Mouse (Mus musculus) kidney, embryonic 15.5 days (tissue): ENCODE data around the gene Nol3. TPM values are rescaled to one million over a fixed set of nuclear protein-coding genes. Genes with fewer than 3 reads are reported as not detected.
A peak's percentile ranks its signal among the peaks of the same experiment; 100 is the strongest.

Experiments used
- ATAC-seq: fragments of 200-750 bp; cut with Nextera tagmentation; replicated peaks from 2 replicates; pipeline ENCODE4 v1.8.0; 2017; ENCODE audit warnings: moderate TSS enrichment; ENCODE audit not compliant: low FRiP score
- H3K27ac ChIP-seq: fragments of 300-500 bp; sonication (generic); 2 replicates; pipeline ENCODE4 v1.5.1; 2015; ENCODE audit warnings: mild to moderate bottlenecking, inconsistent platforms
- H3K27me3 ChIP-seq: fragments of 300-500 bp; sonication (generic); 2 replicates; pipeline ENCODE4 v1.6.1; 2015; ENCODE audit warnings: inconsistent platforms
- H3K36me3 ChIP-seq: fragments of 300-500 bp; sonication (generic); 2 replicates; pipeline ENCODE4 v1.6.1; 2015; ENCODE audit warnings: inconsistent platforms
- H3K4me1 ChIP-seq: fragments of 300-500 bp; sonication (generic); 2 replicates; pipeline ENCODE4 v1.6.1; 2015; ENCODE audit warnings: inconsistent platforms
- H3K4me2 ChIP-seq: fragments of 300-500 bp; sonication (generic); 2 replicates; pipeline ENCODE4 v1.6.1; 2015; ENCODE audit warnings: moderate library complexity, mild to moderate bottlenecking, inconsistent platforms
- H3K4me3 ChIP-seq: fragments of 300-500 bp; sonication (generic); replicated peaks from 2 replicates; pipeline ENCODE4 v1.5.1; 2015; ENCODE audit warnings: mild to moderate bottlenecking, inconsistent platforms
- H3K9ac ChIP-seq: fragments of 300-500 bp; sonication (generic); 2 replicates; pipeline ENCODE4 v1.6.1; 2015; ENCODE audit warnings: mild to moderate bottlenecking, inconsistent platforms
- H3K9me3 ChIP-seq: fragments of 300-500 bp; sonication (generic); replicated peaks from 2 replicates; pipeline ENCODE4 v1.6.1; 2016; ENCODE audit warnings: inconsistent platforms
- WGBS: fragments of 180-500 bp; shearing (Covaris S2); methylation state at CpG from one replicate; pipeline ENCODE4 v1.1.7; 2015; ENCODE audit warnings: mixed read lengths; 5-methylcytosine and 5-hydroxymethylcytosine counted together
- polyA plus RNA-seq: library from polyadenylated mRNA; unstranded; fragments of >200 nt; fragmentation: Nextera tagmentation; extraction: Ambion mirVana; gene quantifications from 2 replicates; pipeline ENCODE4 v1.2.1, GENCODE M21; 2015

The Nol3 gene
- polyA plus RNA-seq, 1 experiment from 2014 or later = 0.84 TPM

GRCm38 (mm10) chr8:105254152-105254965, 21.6 kb upstream of the Nol3 start:
- peak; percentile 85 for ATAC-seq

DNA sequence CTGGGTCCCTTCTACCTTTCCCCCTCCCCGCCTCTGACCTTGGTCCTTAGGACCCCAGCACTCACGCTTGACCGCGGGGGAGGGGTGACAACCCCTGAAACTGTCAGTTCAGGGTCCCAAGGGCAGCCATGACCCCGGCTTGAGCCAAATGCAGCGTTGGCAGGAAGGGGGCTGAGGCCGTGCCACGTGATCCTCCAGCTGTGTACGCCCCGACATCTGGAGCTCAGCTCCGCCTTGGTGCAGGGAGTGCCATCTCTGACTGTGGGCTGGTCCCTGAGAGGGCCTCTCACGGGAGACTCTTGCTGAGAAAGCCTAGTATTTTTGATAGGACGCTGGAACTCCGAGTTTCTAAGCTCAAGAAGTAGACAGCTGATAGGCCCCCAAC, 21.0 kb upstream of the Nol3 start, which contains the start of gene B3gnt9:
Gene B3gnt9, minus strand, starts transcription at position 188 of the 385 bp plus-strand sequence.
- H3K9ac ChIP-seq = peak within 1 kb of the TSS; percentile 65
- peaks cover 31% of the 10 kb centered on the region for H3K36me3 ChIP-seq
- peaks cover 49% of the 10 kb centered on the region for H3K27me3 ChIP-seq
- WGBS = under 1% methylated on average over 14 of the region's 14 CpGs
- H3K4me2 ChIP-seq = peak within 1 kb of the TSS; percentile 100
- H3K4me3 ChIP-seq = peak within 1 kb of the TSS; percentile 71
- no peaks in the 10 kb centered on the region for H3K9me3 ChIP-seq
- peaks cover 39% of the 10 kb centered on the region for H3K4me1 ChIP-seq
- peak within 1 kb of the TSS; percentile 85 for H3K27ac ChIP-seq
- peak; percentile 72 for ATAC-seq

More at GRCm38 (mm10) chr8:105254152-105254965, 21.6 kb upstream of the Nol3 start:
- Histone ChIP-seq H3K4me3 (peak overlapping the region; percentile 71), H3K27me3 (peaks cover 43% of the 10 kb centered on the region), H3K9ac (peak overlapping the region; percentile 65), H3K4me2 (peak overlapping the region; percentile 100), H3K36me3 (peaks cover 37% of the 10 kb centered on the region), H3K27ac (peak overlapping the region; percentile 85), H3K4me1 (peaks cover 33% of the 10 kb centered on the region), H3K9me3 (no peaks in the 10 kb centered on the region)
- under 1% methylated on average over 74 of the region's 74 CpGs for WGBS

- H3K27ac ChIP-seq = no peak overlapping the region
- 67% methylated on average over 7 of the region's 7 CpGs for WGBS
- H3K9me3 ChIP-seq = no peaks in the 10 kb centered on the region
- no peak overlapping the region for H3K4me2 ChIP-seq
- H3K4me1 ChIP-seq = peaks cover 42% of the 10 kb centered on the region
- H3K9ac ChIP-seq = no peak overlapping the region
- no peak for ATAC-seq
- H3K4me3 ChIP-seq = no peak overlapping the region
- peaks cover 7% of the 10 kb centered on the region for H3K36me3 ChIP-seq
- peaks cover 72% of the 10 kb centered on the region for H3K27me3 ChIP-seq
Observed at GRCm38 (mm10) chr8:105257318-105258114, 18.4 kb upstream of the Nol3 start.

DNA sequence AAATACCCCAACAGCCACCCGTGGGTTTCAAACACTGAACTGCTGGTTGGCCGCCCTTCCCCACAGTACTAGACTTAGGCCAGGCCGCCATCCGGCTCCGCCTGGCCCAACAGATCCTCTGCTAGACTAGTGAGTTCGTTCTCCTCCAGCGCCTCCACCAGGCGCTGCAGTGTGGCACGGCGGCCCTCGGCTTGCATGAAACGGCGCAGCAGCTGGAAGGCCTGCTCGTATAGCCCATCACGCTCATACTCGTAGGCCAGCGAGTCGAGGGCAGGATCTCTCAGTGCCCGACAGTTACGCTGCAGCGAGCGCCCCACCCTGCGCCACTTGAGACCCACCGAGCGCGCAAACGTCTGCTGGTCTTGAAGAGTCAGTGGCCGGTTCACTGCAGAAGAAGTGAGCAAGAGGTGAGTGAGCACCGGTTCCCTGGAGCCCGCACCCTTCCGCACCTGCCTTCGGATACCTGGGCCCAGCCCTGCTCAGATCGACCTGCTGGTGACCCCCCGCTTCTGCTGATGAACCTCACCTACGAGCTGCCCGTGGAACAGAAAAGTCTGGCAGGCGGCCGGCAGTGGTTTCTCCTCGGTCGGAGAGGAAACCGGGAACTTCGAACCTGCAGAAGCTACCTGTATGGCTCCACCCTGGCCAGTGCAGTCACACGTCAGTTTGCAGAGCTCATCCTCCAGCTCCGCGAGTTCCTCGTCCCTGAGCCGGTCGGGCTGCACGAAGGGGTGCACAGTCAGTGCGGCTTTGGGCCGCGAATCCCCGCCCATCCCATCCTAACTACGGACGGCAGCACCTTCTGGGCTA, 16.8 kb upstream of the Nol3 start:
- Histone ChIP-seq H3K27me3 (peaks cover 86% of the 10 kb centered on the region), H3K4me1 (peaks cover 39% of the 10 kb centered on the region), H3K4me2 (peak overlapping the region; percentile 88), H3K27ac (no peak overlapping the region), H3K9ac (peak overlapping the region; percentile 41), H3K9me3 (no peaks in the 10 kb centered on the region), H3K36me3 (no peaks in the 10 kb centered on the region), H3K4me3 (peak overlapping the region; percentile 48)
- WGBS = 3% methylated on average over 55 of the region's 55 CpGs
- peak; percentile 12 for ATAC-seq

DNA sequence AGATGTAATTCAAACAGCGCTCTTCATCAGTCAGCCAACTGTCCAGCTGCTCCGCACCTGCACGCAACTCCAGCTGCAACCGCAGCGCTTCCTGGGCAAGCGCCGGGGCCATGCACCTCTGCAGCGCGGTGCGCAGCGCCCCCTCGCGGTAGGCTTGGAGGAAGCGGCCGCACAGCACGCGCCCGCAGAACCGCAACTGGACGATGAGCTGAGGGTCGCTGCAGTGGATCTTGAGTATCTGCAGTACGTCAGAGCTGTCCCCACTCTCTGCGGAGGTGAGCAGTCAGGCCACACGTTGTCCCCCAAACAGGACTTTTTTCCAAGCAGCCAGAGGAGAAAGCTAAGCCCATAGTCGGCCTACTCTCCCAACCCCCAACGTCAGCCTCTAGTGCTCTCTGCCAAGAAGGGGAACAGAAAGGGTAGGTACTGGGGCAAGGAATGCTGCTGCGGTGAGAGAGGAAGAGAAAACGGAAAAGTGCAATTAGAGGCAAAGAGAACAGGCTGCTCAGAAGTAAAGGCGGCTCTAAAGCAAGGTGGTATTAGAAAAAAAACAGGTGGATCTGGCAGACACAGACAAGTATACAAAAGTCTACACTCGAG, 16.1 kb upstream of the Nol3 start:
- peaks cover 36% of the 10 kb centered on the region for H3K4me1 ChIP-seq
- H3K9ac ChIP-seq = peak overlapping the region; percentile 41
- peak overlapping the region; percentile 48 for H3K4me3 ChIP-seq
- peak overlapping the region; percentile 88 for H3K4me2 ChIP-seq
- no peaks in the 10 kb centered on the region for H3K9me3 ChIP-seq
- H3K27me3 ChIP-seq = peaks cover 87% of the 10 kb centered on the region
- 3% methylated on average over 30 of the region's 30 CpGs for WGBS
- no peaks in the 10 kb centered on the region for H3K36me3 ChIP-seq
- H3K27ac ChIP-seq = no peak overlapping the region
- peak; percentile 33; the same call in 1 of the 2 replicates for ATAC-seq

GRCm38 (mm10) chr8:105260371-105261099, 15.4 kb upstream of the Nol3 start:
- no peak overlapping the region for H3K9ac ChIP-seq
- ATAC-seq = no peak
- no peaks in the 10 kb centered on the region for H3K36me3 ChIP-seq
- no peak overlapping the region for H3K4me2 ChIP-seq
- WGBS = 70% methylated on average over 7 of the region's 7 CpGs
- no peak overlapping the region for H3K27ac ChIP-seq
- H3K4me3 ChIP-seq = no peak overlapping the region
- no peaks in the 10 kb centered on the region for H3K9me3 ChIP-seq
- H3K27me3 ChIP-seq = peaks cover 87% of the 10 kb centered on the region
- peaks cover 35% of the 10 kb centered on the region for H3K4me1 ChIP-seq

DNA sequence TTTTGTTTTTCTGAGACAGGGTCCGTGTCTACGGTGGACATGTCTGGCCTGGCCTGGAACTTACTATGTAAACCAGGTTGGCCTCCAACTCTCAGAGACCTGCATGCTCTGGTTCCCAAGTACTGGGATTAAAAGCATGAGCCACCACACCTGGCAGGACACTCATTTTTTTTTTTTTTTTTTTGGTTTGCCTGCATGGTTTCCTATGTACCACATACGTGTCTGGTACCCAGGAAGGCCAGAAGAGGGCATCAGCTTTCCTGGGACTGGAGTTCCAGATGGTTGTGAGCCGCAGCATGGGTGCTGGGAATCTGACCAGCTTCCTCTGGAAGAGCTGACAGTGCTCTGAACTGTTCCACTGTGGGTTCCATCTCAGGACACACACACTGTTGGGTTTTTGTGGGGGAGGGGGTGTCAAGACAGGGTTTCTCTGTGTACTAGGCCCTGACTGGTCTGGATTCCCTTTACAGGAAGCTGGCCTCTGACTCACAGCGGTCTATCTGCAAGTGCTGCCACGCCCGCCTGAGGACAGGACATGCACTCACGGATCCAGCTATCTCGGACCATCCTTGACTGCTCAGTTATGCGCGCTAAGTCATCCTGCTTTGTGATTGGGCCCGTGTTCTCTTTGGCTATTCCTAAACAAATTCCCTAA, 14.5 kb upstream of the Nol3 start:
- H3K4me3 ChIP-seq = no peak overlapping the region
- H3K4me2 ChIP-seq = no peak overlapping the region
- no peak overlapping the region for H3K27ac ChIP-seq
- no peaks in the 10 kb centered on the region for H3K36me3 ChIP-seq
- 86% methylated on average over 12 of the region's 12 CpGs for WGBS
- H3K9me3 ChIP-seq = no peaks in the 10 kb centered on the region
- H3K27me3 ChIP-seq = peaks cover 87% of the 10 kb centered on the region
- no peak overlapping the region for H3K9ac ChIP-seq
- peaks cover 34% of the 10 kb centered on the region for H3K4me1 ChIP-seq
- ATAC-seq = no peak

DNA sequence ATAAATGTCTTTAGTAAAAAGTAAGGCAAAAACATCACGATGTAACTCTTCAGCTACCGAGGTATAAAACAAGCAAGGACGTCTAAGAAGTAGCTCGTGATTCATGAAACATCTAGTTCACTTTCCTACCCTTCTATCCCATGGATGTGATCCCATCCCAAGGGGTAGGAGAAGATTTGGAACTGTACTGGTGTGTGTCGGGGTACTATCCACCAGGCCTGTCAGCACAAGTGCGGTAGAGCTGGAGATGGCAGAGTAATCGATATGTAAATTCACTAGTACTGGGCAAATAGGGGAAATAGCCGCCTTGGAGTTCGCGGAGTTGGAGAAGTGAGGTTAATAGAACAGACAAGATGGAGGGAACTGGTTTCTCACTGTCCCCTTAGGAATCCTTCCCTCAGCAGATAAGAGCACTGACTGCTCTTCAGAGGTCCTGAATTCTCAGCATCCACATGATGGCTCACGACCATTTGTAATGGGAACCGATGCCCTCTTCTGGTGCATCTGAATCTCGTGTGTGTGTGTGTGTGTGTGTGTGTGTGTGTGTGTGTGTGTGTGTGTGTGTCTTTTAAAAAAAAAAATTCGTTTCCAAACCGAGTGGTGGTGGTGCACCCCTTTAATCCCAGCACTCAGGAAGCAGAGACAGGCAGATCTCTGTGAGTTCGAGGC, 12.6 kb upstream of the Nol3 start:
- H3K4me2 ChIP-seq = peak overlapping the region; percentile 82
- H3K27me3 ChIP-seq = peaks cover 90% of the 10 kb centered on the region
- H3K27ac ChIP-seq = no peak overlapping the region
- peak overlapping the region; percentile 60 for H3K4me3 ChIP-seq
- H3K9ac ChIP-seq = no peak overlapping the region
- H3K9me3 ChIP-seq = no peaks in the 10 kb centered on the region
- WGBS = 40% methylated on average over 16 of the region's 16 CpGs
- no peaks in the 10 kb centered on the region for H3K36me3 ChIP-seq
- no peak for ATAC-seq
- H3K4me1 ChIP-seq = peaks cover 44% of the 10 kb centered on the region

DNA sequence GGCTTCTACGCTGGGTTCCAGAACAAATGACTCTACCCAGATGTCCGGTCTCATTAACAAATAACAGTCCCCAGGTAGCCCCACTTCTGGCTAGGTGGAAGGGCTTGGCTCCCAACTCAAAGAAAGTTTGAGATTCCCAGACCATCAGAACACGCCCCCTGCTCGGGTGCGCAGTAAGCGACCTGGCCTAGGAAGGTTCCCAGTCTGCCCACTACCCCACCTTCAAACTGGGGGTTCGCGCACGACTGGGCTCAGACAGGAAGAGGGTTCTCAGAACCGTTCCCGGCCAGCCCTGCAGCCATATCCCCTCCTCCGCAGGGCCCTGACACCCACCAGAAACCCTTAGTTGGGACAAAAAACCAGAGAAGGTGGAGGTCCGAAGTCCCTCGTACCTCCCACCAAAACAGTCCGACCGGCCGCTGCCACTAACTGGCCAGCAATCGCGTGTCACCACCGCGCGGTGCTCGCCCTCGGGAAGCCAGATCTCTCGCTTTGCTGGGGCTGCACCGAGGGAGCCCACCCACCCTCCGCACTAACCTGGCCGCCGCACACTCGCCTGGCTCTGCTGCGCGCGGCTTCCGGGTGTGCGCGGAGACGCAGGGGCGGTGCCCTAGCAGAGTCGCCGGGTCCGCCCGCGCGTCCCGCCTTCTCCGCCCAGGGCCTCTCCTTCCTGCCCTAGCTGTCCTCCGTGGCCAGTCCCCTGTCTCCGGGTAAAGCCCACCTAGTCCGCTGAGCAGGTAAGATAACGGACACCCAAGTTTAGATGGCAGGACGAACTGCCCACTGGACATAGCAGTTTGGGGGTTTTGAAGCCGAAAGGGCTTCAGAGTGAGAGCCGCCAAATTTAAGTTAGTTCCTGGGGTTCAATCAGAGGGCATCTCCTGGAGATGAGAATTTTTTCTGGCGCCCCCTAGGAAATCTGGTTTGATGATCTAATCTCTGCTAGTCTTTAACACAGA, 11.6 kb upstream of the Nol3 start, which contains the start of the genes Tradd and Fbxl8:
Gene Tradd, minus strand, starts transcription at position 586 of the 959 bp plus-strand sequence.
Gene Fbxl8, plus strand, starts transcription at position 625 of the 959 bp plus-strand sequence.
- Histone ChIP-seq H3K36me3 (no peaks in the 10 kb centered on the region), H3K9me3 (no peaks in the 10 kb centered on the region), H3K27ac (no peak within 1 kb of the TSS), H3K4me1 (peaks cover 44% of the 10 kb centered on the region), H3K27me3 (peaks cover 90% of the 10 kb centered on the region), H3K4me3 (peak within 1 kb of the TSS; percentile 60), H3K4me2 (peak within 1 kb of the TSS; percentile 82), H3K9ac (peak within 1 kb of the TSS; percentile 54)
- 2% methylated on average over 54 of the region's 54 CpGs for whole genome bisulfite sequencing
- peak; percentile 71 for ATAC-seq
